Mouse (Mus musculus): ENCODE data around the gene Cipc. TPM values are rescaled to one million over a fixed set of nuclear protein-coding genes. Genes with fewer than 3 reads are reported as not detected.

Cipc gene
- polyA plus RNA-seq, 1 experiment = 84.4 TPM

DNA sequence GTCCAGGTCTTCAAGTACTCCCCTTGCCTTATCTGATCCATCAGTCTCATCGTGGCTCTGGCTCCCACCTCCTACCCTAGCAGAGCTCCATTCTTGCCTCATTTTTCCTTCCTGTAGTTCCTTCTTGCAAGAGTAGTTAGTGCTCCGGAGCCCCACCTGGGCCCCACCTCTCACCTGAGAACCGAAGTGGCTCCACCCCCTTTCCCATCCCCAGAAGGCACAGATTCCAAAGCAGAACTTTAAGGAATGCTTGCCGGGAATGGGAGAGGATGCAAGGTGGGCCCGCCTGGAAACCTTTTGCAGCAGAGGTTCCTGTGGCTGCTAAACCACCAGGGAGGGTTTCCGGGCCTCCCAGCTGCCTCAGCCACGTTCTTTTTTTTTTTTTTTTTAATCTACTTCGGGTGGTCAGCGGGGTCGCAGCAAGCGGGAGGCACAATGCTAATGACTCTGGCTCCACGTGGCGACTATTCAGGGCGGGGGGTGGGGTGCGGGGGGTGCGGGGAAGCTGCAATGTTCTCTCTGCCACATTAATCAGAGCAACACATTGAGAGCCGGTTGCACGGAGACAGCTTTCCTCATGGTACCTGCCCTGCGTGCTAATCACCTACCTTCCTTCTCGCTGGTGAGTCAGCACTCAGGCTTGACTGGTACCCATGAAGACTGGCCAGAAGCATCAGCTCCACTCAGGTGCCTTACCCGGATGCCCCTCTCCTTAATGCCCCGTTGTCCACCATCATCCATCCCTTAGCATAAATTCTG, 34.3 kb upstream of the Cipc start:
- no peak for TF ChIP-seq CTCF (IDR thresholded peaks at IDR 0.05; ENCODE audit: extremely low read depth, insufficient read depth, low read length)
- TF ChIP-seq POLR2A (IDR thresholded peaks at IDR 0.05; ENCODE audit: extremely low read depth, insufficient read depth, low read length) = no peak

DNA sequence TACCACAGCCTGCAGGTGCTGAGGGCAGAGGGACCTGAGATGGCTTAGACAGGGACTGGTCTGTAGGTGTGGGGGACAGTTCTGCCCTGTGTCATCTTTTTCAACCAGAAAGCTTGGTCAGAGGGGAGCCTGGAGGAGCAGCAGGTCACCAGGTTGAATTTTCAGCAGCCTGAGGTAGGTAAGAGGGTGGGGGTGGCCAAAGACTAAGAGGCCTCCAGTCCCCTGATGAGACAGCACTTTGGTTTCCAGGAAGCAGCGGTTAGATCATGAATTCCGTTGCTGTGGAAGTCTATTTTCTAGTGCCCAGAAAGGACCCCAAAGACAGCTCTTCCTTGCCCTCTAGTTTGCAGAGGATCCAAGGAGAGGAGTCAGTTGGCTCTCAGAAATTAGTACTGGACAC, 32.5 kb upstream of the Cipc start:
- no peak overlapping the region for H3K4me3 ChIP-seq (ENCODE audit: insufficient read depth, low read length)
- H3K4me1 ChIP-seq (ENCODE audit: control insufficient read depth, insufficient read depth, low read length) = peaks cover 11% of the 10 kb centered on the region
- TF ChIP-seq POLR2A (IDR thresholded peaks at IDR 0.05; ENCODE audit: extremely low read depth, insufficient read depth, low read length) (no peak), CTCF (IDR thresholded peaks at IDR 0.05; ENCODE audit: extremely low read depth, insufficient read depth, low read length) (no peak)
- no peak overlapping the region for H3K27ac ChIP-seq (ENCODE audit: insufficient read depth, low read length)

More for the DNA sequence above, 34.3 kb upstream of the Cipc start:
- H3K27ac ChIP-seq (ENCODE audit: insufficient read depth, low read length) = no peak overlapping the region
- no peak overlapping the region for H3K4me3 ChIP-seq (ENCODE audit: insufficient read depth, low read length)
- H3K4me1 ChIP-seq (ENCODE audit: control insufficient read depth, insufficient read depth, low read length) = peaks cover 6% of the 10 kb centered on the region

DNA sequence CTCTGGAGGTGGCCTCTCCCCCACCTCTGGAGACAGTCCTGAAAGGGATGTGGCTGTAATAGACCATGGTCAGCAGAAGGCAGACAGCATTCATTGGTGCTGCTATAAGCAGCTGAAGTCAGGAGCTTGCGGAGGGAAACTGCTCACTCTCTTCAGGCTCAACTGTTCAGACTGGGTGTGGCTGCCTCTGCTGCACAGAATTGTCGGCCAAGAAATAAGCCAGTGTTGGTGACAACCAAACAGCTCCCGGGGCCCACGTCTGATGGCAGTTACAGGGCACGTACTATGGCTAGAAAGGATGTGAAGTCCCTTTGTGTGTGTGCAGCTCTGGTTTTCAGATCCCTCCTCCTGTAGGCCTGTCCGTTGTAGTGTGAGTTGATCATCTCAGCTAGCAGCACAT, 32.1 kb upstream of the Cipc start:
- peaks cover 12% of the 10 kb centered on the region for H3K4me1 ChIP-seq (ENCODE audit: control insufficient read depth, insufficient read depth, low read length)
- H3K4me3 ChIP-seq (ENCODE audit: insufficient read depth, low read length) = no peak overlapping the region
- H3K27ac ChIP-seq (ENCODE audit: insufficient read depth, low read length) = no peak overlapping the region
- TF ChIP-seq CTCF (IDR thresholded peaks at IDR 0.05; ENCODE audit: extremely low read depth, insufficient read depth, low read length) = no peak
- TF ChIP-seq POLR2A (IDR thresholded peaks at IDR 0.05; ENCODE audit: extremely low read depth, insufficient read depth, low read length) = no peak

DNA sequence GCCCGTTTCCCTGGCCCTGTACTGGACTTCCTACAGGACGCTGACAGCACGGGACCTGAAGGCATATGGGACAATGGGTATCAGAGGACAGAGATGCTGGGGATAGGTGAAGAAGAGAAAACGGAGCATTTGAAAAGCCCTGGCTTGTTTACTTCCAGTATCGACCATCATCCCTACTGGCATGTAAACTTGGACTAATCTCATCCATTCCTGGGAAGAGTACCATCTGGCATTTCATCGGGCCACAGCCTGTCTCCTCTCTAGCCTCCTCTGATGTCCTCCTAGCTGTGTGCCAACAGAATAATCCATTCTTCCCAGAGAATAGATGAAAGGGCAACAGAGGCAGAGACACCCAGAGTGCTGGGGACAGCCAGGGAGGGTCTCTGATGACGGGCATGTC, 31.2 kb upstream of the Cipc start:
- Histone ChIP-seq H3K4me3 (ENCODE audit: insufficient read depth, low read length) (no peak overlapping the region), H3K4me1 (ENCODE audit: control insufficient read depth, insufficient read depth, low read length) (peaks cover 12% of the 10 kb centered on the region), H3K27ac (ENCODE audit: insufficient read depth, low read length) (no peak overlapping the region)
- no peak for TF ChIP-seq POLR2A (IDR thresholded peaks at IDR 0.05; ENCODE audit: extremely low read depth, insufficient read depth, low read length)
- TF ChIP-seq CTCF (IDR thresholded peaks at IDR 0.05; ENCODE audit: extremely low read depth, insufficient read depth, low read length) = no peak

DNA sequence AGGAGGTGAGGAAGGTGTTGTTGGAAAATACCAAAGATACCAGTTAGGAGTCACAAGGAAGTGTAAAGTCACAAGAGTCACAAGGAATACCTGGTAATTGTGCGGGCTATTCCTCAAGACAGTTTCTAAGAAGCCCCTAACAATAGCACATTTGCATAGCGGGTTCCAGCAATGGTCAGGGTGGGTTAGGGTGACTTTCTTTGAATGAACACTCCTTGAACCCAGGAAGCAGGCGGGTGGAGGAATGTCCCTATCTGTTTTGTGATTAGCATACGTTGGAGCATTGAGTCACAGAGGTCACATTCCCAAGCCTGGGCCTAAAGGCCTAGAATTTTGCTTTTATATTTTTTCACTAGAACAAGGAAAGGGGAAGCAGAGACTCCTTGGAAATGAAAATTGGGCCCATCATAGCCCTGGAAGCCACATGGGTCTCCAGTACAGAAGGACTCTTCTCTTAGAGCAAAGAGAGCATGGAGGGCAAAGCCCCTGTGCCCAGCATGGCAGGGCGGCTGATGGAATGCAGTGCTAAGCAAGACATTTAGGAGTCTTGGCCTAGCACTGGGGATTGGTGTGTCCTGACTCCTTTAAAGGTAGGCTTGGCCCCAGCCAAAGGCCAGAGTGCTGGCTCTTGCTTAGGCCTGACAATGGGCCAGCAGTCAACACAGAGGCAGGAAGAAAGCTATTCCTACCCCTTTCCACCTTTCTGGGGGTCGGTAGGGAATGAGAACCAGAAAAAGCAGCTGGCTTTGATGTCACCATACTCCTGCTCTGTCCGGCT, 29.9 kb upstream of the Cipc start:
- Histone ChIP-seq H3K4me1 (ENCODE audit: control insufficient read depth, insufficient read depth, low read length) (peaks cover 12% of the 10 kb centered on the region), H3K4me3 (ENCODE audit: insufficient read depth, low read length) (no peak overlapping the region), H3K27ac (ENCODE audit: insufficient read depth, low read length) (no peak overlapping the region)
- TF ChIP-seq POLR2A (IDR thresholded peaks at IDR 0.05; ENCODE audit: extremely low read depth, insufficient read depth, low read length) = no peak

DNA sequence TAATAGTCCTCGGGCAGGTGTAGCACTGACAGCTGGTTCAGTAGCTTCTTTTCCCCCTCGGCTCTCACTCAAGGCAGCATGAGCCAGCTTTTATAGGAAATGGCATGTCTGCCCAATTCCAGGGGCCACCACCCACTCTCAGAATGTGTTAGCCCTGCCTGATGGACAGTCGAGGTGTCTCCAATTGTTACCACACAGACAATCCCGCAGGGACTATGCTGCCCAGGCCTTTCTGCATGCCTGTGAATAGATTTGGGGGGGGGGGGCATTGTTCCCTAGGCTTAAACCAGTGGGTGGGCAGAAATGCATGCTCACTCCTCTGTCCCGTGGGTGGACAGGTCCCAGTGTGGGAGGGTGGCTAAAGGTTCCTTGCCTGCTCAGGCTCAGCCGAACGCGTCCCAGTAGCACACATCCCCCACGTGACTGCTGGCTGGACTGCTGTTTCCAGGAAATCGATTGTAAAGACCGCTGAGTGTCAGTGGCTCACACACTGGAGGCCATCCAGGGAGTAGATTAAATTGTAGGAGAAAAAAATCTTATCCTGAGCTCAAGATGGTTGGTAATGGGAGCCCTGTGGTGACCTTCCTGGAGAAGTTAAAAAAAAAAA, 28.4 kb upstream of the Cipc start:
- TF ChIP-seq POLR2A (IDR thresholded peaks at IDR 0.05; ENCODE audit: extremely low read depth, insufficient read depth, low read length) (no peak), CTCF (IDR thresholded peaks at IDR 0.05; ENCODE audit: extremely low read depth, insufficient read depth, low read length) (no peak)
- Histone ChIP-seq H3K4me3 (ENCODE audit: insufficient read depth, low read length) (no peak overlapping the region), H3K27ac (ENCODE audit: insufficient read depth, low read length) (no peak overlapping the region), H3K4me1 (ENCODE audit: control insufficient read depth, insufficient read depth, low read length) (peaks cover 10% of the 10 kb centered on the region)

DNA sequence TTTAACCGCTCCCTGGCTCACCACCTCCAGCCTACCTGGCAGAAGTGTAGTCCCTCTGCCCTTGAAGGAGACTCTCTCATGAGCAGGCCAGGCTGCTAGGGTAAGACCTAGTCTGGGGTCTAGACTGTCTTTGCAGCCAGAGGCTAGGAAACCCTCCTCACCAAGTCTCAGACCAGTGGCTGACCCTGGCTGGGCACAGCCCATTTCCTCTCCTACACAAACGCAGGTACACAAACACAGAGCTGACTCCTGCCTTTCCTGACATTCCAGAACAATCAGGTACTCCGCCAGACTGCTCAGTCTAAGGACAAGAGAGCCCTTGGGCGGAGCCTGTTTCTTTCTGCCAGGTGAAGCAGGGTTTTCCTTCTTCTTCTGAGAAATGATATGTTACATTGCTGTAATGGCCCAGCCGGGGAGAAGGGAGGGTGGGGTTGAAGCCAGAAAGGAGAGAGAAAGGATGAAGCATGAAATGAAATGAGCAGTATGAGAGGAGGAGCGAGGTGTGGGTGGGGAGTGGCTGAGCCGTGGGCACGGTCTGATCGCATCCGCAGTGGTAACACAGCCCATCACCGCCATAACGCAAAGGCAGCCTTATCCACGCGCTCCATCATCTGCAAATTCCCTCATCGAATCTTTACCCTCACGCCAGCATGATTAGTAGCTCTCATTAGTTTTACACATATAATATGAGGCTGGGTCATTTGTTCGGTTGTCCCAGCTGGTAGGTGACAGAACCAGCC, 27.7 kb upstream of the Cipc start:
- TF ChIP-seq CTCF (IDR thresholded peaks at IDR 0.05; ENCODE audit: extremely low read depth, insufficient read depth, low read length) = no peak
- no peak for TF ChIP-seq POLR2A (IDR thresholded peaks at IDR 0.05; ENCODE audit: extremely low read depth, insufficient read depth, low read length)
- no peak overlapping the region for H3K27ac ChIP-seq (ENCODE audit: insufficient read depth, low read length)
- H3K4me3 ChIP-seq (ENCODE audit: insufficient read depth, low read length) = no peak overlapping the region
- H3K4me1 ChIP-seq (ENCODE audit: control insufficient read depth, insufficient read depth, low read length) = peaks cover 10% of the 10 kb centered on the region

DNA sequence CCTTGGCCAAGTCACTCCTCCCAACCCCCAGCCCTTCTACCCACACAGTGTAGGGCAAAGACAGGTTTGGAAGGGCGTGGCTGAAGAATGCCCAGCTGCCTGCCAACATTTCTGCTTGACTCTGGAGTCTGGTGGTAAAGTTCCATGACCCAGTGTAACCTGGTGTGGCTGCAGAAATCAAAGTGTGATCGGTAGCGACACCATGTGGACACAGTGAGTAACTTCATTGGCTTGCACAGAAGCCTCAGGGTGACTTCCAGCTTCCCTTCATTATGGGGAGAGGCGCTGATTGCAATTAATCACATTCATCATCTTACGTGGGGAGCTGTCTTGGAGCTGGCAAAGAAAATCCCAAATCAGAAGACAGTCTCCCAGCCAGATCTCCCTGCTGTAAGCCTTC, 23.0 kb upstream of the Cipc start:
- H3K27ac ChIP-seq (ENCODE audit: insufficient read depth, low read length) = no peak overlapping the region
- H3K4me3 ChIP-seq (ENCODE audit: insufficient read depth, low read length) = no peak overlapping the region
- H3K4me1 ChIP-seq (ENCODE audit: control insufficient read depth, insufficient read depth, low read length) = peaks cover 4% of the 10 kb centered on the region
- TF ChIP-seq CTCF (IDR thresholded peaks at IDR 0.05; ENCODE audit: extremely low read depth, insufficient read depth, low read length) (peak; percentile 97), POLR2A (IDR thresholded peaks at IDR 0.05; ENCODE audit: extremely low read depth, insufficient read depth, low read length) (no peak)
